Mouse (Mus musculus) layer of hippocampus, adult 2 months (tissue): Measurements from ENCODE around the gene Gmds. TPM values are rescaled to one million over a fixed set of nuclear protein-coding genes. Genes with fewer than 3 reads are reported as not detected.

Experiments used
- DNase-seq, 2 experiments: peaks; one replicate each; pipeline ENCODE4 v3.0.0; 2022; ENCODE audit warnings: low spot score in 2 of 2
- H3K27ac ChIP-seq: fragments of 200-600 bp; 2 replicates; pipeline ENCODE4 v1.8.1; 2022
- H3K4me3 ChIP-seq: fragments of 200-600 bp; 2 replicates; pipeline ENCODE4 v1.8.1; 2022; ENCODE audit warnings: mild to moderate bottlenecking
- CTCF ChIP-seq: fragments of 200-600 bp; conservative IDR thresholded peaks from 2 replicates; pipeline ENCODE4 v1.8.1; 2022; ENCODE audit warnings: antibody characterized with exemption, mild to moderate bottlenecking, moderate library complexity
- long read RNA-seq, 2 experiments: library from polyadenylated mRNA; stranded (forward); transcript quantifications; one replicate each; pipeline ENCODE4 v2.0.0; 2021; ENCODE audit warnings: borderline mapping rate in 2 of 2
- total RNA-seq, 2 experiments: library from RNA; stranded (reverse); gene quantifications; 2 replicates each; pipeline ENCODE4 v1.2.3; 2021

Gene Gmds
- 10 to 100 TPM; 13.2 to 13.9 TPM for total RNA-seq
- long read RNA-seq, experiment 1, transcript Gmds-201 (11 exons, 1,713 nt), result major isoform, 5 of 13 reads
- long read RNA-seq, experiment 1, partial matches to known transcripts, result 2 of 13 reads
- long read RNA-seq, experiment 1, other reads (novel, unspliced or antisense), result 6 of 13 reads
- long read RNA-seq, experiment 2, transcript Gmds-201 (11 exons, 1,713 nt), result major isoform, 16 of 20 reads
- long read RNA-seq, experiment 2, partial matches to known transcripts, result 2 of 20 reads
- long read RNA-seq, experiment 2, other reads (novel, unspliced or antisense), result 2 of 20 reads

DNA sequence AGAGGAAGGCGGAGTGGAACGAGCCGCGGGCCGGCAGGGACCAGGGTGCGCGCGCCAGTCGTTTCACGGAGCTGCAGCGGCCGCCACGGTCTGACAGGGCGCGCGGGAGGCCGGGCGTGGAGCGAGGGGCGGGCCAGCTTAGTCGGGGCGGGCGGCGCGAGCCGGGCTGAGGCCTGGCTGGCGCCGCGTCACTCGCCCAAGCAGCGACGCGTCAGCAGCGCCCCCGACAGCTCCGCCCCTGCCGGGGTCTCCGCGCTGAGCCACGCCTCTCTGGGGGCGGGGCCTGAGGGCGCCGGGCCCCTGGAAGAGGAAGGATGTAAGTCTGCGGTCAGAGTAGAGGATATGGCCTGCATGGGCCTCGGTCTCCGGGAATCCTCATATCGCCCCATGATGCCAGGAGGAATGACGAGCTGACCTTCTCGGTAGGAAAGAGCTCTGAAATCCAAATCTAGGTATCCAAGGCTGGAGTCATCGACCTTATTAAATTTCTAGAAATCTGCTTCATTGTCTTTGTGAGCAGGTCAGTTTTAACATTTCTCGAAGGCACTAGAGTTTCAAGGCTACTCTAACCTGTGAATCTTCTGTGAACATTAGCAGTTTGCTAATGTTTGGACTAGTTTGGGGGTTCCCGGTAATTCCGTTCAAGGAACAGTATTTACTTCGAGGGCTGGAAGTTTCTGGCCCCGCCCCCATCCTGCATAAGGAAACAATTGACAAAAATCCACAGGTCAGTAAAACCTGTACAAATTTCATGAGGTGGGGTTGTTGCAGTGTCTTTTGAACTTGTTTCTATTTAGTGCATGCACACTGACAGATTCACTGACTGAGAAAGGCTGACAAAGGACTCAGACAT lies at the start of gene Gmds:
Gene Gmds (minus strand): TSS at position 228 of the 853 bp plus-strand sequence.
- peak; percentile 92 to 93 for DNase-seq
- TF ChIP-seq CTCF, result no peak
- Histone ChIP-seq H3K27ac (peak within 1 kb of the TSS; percentile 90), H3K4me3 (peak within 1 kb of the TSS; percentile 98)

DNA sequence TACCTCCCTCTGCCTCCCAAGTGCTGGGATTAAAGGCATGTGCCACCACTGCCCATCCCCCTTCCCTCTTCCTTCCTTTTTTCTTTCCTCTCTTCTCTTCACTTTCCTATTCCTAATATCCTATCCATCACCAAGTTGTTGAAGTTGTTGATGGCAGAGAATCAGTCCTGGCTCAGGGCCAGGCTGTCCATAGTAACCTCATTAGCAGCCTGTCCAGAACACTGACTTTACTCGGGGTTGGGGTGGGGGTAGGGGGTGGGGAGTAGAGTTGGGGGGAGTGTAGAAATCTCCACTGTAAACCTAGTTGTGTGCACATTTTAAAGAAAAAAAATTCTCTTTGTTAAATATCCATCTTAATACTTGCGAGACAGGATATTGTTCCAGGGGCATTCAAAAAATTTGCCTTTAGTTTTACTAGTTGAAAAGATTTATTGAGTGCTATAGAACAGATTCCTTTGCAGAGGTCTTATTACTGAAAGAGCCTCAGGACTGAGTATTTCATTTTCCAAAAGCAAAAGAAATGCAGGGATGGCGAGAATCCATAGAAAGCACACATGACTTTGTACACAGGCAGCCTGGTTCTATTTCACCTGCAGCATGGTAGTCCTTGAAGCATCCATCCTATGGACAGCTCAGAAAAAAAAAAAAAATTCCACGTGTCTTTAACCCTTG lies 47.0 kb upstream of the Gmds start:
- no peak for TF ChIP-seq CTCF
- DNase-seq, result no peak
- no peak overlapping the region for H3K4me3 ChIP-seq
- H3K27ac ChIP-seq, result no peak overlapping the region

DNA sequence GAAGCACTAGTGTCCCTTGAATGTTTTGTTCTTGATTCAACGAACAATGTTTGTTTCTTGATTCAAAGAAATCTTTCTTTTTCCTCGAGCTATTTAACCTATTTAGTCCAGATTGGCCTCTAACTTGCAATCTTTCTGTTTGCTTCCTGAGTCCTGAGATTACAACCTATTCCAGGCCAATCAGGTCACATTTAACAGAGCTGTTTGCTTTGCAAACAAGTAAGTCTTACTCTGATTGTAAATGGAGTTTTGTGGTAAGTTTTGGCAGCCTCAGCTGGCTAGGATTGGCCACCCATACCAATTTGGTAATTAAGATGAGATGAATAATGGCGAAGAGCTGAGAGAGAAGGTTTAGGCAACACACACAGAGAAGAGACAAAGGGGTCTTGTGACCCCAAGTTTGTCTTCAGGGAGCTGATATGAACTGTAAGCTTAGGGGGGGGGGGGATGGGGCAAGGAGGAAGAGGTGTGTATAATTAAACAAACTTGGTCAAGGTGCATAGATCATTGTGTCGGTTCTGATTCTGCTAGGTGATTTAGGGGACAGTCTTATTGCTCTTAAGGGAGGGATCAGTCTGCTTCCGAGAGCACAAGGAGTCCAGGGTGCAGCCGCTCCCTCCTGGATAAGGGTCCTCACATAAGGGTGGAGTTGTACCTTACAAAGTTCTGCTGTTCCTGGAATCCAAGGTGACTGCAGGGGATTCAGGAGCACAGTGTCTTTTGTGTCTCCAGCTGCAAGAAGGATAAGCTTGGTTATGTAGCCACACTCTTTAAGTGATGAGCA lies 43.9 kb upstream of the Gmds start:
- Histone ChIP-seq H3K27ac (no peak overlapping the region), H3K4me3 (no peak overlapping the region)
- TF ChIP-seq CTCF, result no peak
- no peak for DNase-seq

DNA sequence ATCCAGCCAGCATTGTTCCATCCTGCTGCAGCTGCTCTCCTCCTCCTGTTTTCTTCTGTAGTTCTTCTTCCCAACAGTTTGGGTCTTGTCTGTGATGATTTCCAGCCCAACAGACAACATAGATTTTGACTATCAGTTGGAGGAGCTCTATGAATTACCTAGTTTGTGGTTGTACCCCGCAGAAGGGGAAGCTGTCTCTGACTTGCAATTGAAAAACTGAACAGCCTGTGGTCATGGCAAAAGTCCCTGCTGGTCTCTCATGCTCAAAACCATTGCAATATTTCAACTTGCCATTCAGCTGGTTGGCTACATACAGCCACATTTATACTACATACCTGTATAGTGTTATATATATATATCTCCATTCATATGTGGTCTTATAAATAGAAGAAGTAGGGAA lies 40.1 kb upstream of the Gmds start:
- no peak for TF ChIP-seq CTCF
- H3K27ac ChIP-seq, result no peak overlapping the region

DNA sequence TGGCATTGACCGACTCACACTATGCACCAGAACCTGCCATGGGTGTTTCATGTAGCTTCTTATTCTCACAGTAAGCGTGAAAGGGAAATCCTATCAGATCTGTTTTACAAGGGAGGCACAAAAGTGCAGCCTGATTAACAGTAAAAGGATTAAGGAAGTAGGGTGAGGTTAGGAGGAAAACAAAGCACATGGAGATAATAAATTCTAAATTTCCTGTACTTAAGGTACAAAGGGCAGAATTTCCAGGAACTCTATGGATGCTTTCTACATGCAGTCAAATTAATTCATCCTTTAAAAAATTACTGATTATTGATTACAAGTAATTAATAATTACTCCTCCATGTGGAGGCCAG lies 34.0 kb upstream of the Gmds start:
- TF ChIP-seq CTCF, result no peak
- DNase-seq, result no peak
- Histone ChIP-seq H3K27ac (no peak overlapping the region), H3K4me3 (no peak overlapping the region)

More for the DNA sequence above, 40.1 kb upstream of the Gmds start:
- no peak overlapping the region for H3K4me3 ChIP-seq
- no peak for DNase-seq

DNA sequence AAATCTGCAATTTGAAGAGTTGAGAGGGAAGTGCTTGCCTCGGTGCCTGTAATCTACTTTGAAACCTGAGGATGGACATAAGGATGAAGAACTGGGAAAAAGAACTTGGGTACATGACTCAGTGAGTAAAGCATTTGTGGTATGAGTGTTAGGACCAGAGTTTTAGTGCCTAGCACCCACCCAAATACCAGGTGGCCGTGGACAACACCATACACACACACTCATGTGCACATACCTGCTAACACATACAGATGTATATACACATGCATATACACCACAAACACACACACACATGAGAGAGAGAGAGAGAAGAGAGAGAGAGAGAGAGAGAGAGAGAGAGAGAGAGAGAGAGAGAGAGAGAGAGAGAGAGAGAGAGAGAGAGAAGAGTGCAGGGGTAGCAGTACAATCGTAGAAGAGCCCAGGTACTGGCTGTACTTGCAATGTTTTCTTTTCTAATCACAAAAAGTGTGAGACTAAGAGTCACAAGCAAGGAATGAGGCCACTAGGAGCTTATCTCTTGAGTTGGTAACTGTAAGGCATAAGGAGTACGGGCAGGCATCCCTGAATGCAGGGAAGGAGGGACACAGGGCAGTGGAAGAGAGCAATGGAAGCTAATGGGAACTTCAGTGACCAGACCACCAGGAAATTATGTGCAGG lies 33.5 kb upstream of the Gmds start:
- Histone ChIP-seq H3K4me3 (no peak overlapping the region), H3K27ac (no peak overlapping the region)
- TF ChIP-seq CTCF, result no peak
- DNase-seq, result no peak

DNA sequence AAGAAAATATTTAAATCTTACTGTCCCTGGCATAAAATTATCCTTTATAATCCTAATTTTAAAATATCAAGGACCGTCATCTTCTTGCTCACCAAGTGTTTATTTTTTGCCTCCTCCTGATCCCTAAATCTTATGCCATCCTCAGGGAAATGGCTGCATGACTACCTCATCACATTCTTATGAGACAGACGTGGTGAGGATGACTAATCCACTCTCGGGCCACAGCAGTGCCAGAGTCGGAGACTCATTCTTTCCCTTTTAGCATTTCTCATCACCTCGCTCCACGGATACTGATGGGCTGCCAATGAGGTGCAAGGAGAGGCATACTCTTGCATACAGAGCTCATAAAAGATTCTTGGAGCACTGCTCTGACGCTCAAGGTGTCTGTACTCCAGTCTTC lies 32.2 kb upstream of the Gmds start:
- no peak overlapping the region for H3K4me3 ChIP-seq
- no peak overlapping the region for H3K27ac ChIP-seq
- TF ChIP-seq CTCF, result no peak
- DNase-seq, result no peak

DNA sequence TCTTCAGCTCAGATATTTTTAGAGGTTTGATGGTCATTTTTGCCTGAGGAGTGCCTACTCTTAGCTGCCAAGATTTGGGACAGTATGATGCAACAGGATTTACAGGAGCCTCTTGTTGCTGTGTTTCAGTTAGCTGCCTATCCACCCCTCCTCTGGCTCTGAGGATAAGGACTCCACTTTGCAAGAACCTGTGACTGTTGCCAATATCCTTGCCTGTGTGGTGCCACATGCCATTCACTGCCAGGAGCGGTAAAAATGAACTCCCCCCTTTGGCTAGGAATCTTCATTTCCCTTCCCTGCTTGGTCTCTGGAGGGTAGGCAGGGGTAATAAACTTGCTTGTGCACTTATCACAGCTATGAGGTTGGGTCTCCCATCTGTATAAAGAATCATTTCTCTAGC lies 31.6 kb upstream of the Gmds start:
- no peak overlapping the region for H3K4me3 ChIP-seq
- DNase-seq, result no peak
- TF ChIP-seq CTCF, result no peak
- H3K27ac ChIP-seq, result no peak overlapping the region

DNA sequence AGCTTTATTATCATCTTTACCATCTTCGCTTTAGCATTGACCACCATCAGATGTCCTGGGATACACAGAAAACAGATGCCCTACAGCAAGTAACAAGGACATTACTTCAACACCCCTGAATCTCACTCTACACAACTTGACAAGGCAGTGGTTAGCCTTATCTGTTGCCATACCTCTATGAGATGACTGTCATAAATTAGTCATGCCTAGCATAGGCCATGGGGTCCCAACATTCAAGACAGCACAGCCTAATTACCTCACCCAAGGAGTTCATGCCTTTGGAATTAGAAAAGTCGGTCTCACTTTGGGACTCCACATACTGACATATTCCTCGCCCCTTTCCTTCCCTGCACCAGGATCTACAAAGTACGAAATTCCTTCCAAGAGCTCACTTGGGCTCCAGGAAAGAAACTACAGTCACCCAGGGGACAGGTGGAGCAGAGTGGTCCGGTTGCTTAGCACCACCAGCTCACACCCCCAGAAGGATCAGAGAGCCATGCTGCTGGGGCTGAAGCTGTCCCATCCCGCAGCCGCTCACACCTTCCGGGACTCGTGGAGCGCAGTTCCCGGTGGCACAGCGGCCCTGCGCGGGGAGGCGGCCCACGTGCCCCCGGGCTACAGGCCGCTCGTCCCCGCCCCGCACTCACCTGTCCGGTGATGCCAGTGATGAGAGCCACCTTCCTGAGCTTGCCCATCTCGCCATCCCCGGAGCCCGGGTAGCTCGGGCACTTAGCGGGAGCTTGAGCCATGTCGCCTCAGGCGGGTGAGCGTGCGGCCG lies 616 bp downstream of the Gmds start:
- H3K4me3 ChIP-seq, result peak overlapping the region; percentile 98
- no peak for DNase-seq
- no peak for TF ChIP-seq CTCF
- peak overlapping the region; percentile 90 for H3K27ac ChIP-seq

DNA sequence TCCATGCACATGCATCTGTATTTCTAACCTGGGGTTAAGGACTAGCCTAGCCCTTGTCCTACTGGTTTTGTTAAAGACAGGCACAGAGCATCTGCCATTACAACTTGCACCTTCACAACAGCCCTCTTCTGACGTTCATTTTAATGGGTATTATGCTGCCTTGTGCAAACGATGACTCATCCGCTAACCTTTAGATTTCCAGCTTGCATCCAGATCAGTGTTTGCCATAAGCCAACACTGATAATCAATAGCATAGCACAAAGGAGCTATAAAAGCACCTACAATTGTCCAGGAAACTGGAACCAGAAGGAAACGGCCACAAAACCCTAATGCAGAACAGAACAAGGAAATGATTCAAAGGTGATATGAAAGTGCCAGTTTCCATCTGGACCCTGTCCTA lies 20.2 kb downstream of the Gmds start:
- no peak for TF ChIP-seq CTCF
- Histone ChIP-seq H3K4me3 (no peak overlapping the region), H3K27ac (no peak overlapping the region)
- DNase-seq, result no peak

DNA sequence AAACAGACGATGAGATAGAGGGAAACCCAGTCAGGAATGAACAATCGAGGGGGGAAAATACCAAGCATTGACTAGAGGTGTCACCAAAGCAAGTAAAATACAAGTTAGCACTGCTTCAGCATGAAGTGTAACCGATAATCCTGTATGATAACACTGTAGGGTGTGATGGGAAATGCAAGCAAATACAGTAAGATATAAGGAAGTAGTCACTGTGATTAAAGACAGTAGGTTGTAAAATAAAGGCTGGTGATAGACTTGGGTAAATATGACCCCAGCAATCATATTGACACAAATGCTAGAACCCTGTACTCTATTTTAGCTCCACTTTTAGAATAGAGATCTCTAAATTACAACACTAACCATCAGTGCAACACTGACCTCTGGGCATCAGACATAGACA lies 21.2 kb downstream of the Gmds start:
- DNase-seq, result no peak
- TF ChIP-seq CTCF, result no peak
- no peak overlapping the region for H3K4me3 ChIP-seq
- H3K27ac ChIP-seq, result no peak overlapping the region
